Mouse (Mus musculus) stomach, postnatal 0 days (tissue): ENCODE results near the gene Mob4. TPM values are rescaled to one million over a fixed set of nuclear protein-coding genes. Genes with fewer than 3 reads are reported as not detected.

Experiments used
- ATAC-seq: fragments of 200-750 bp; cut with Nextera tagmentation; 2 replicates; pipeline ENCODE4 v1.8.0; 2017; ENCODE audit not compliant: low FRiP score, low TSS enrichment
- DNase-seq: peaks from one replicate; pipeline ENCODE4 v3.0.0-alpha.2; 2016; ENCODE audit warnings: low spot score
- H3K27ac ChIP-seq: fragments of 300-500 bp; sonication (generic); replicated peaks from 2 replicates; pipeline ENCODE4 v1.5.1; 2014; ENCODE audit warnings: mild to moderate bottlenecking, control low read depth
- H3K27me3 ChIP-seq: fragments of 300-500 bp; sonication (generic); 2 replicates; pipeline ENCODE4 v1.6.1; 2014; ENCODE audit warnings: low read length; ENCODE audit not compliant: control insufficient read depth, insufficient read depth
- H3K36me3 ChIP-seq: fragments of 300-500 bp; sonication (generic); 2 replicates; pipeline ENCODE4 v1.6.1; 2014; ENCODE audit warnings: low read length, mixed read lengths; ENCODE audit not compliant: control insufficient read depth, insufficient read depth
- H3K4me1 ChIP-seq: fragments of 300-500 bp; sonication (generic); replicated peaks from 2 replicates; pipeline ENCODE4 v1.6.1; 2014; ENCODE audit warnings: antibody characterized with exemption; ENCODE audit not compliant: control insufficient read depth, insufficient read depth
- H3K4me2 ChIP-seq: fragments of 300-500 bp; sonication (generic); replicated peaks from 2 replicates; pipeline ENCODE4 v1.6.1; 2014; ENCODE audit warnings: low read depth, mild to moderate bottlenecking, control low read depth, moderate library complexity
- H3K4me3 ChIP-seq: fragments of 300-500 bp; sonication (generic); 2 replicates; pipeline ENCODE4 v1.5.1; 2014; ENCODE audit warnings: low read depth, low read length, control low read depth
- H3K9ac ChIP-seq: fragments of 300-500 bp; sonication (generic); 2 replicates; pipeline ENCODE4 v1.6.1; 2014; ENCODE audit warnings: mild to moderate bottlenecking, low read length, control low read depth, mixed read lengths
- H3K9me3 ChIP-seq: fragments of 300-500 bp; sonication (generic); 2 replicates; pipeline ENCODE4 v1.6.1; 2016; ENCODE audit warnings: low read length; ENCODE audit not compliant: control insufficient read depth
- CTCF ChIP-seq: IDR thresholded peaks from 2 replicates; pipeline ENCODE4 v1.5.1; 2016; ENCODE audit warnings: antibody characterized with exemption, low read depth, mild to moderate bottlenecking, moderate library complexity
- EP300 ChIP-seq: optimal IDR thresholded peaks from 2 replicates; pipeline ENCODE3; 2016; ENCODE audit warnings: antibody characterized with exemption
- WGBS: fragments of 180-500 bp; shearing (Covaris S2); extraction: QIAGEN DNeasy Blood & Tissue Kit; methylation state at CpG from one replicate; pipeline ENCODE4 v1.1.7; 2014; 5-methylcytosine and 5-hydroxymethylcytosine counted together
- polyA plus RNA-seq: library from polyadenylated mRNA; unstranded; fragments of >200 nt; fragmentation: Nextera tagmentation; extraction: Ambion mirVana; gene quantifications from 2 replicates; pipeline ENCODE4 v1.2.1, GENCODE M21; 2015

The Mob4 gene
- polyA plus RNA-seq, 1 experiment from 2014 or later: 128 TPM

- DNase-seq (peak; percentile 100), ATAC-seq (peak; percentile 96)
- TF ChIP-seq CTCF: no peak; the same call in 1 of the 2 replicates
- no peak for TF ChIP-seq EP300
- Histone ChIP-seq H3K27ac (peak within 1 kb of the TSS; percentile 98), H3K9ac (peak within 1 kb of the TSS; percentile 89), H3K4me3 (peak within 1 kb of the TSS; percentile 92), H3K9me3 (no peaks in the 10 kb centered on the region), H3K4me1 (0 out of 2 replicates have a peak, but pooled peaks cover 4% of the 10 kb centered on the region), H3K36me3 (peaks cover 11% of the 10 kb centered on the region; the same call in 1 of the 2 replicates), H3K27me3 (no peaks in the 10 kb centered on the region), H3K4me2 (peak within 1 kb of the TSS; percentile 87)
- WGBS: under 1% methylated on average over 73 of the region's 76 CpGs
These were observed 43.0 kb upstream of the Mob4 start, which contains the start of the genes Hspe1 and Hspd1 for GRCm38 (mm10) chr1:55087932-55088610. Hspe1 (plus strand) TSS chr1:55088132. Hspd1 (minus strand) TSS chr1:55088243.

GRCm38 (mm10) chr1:55088611-55089497, 42.2 kb upstream of the Mob4 start:
- 0 out of 2 replicates have a peak, but pooled peaks cover 4% of the 10 kb centered on the region for H3K4me1 ChIP-seq
- peak overlapping the region; percentile 92 for H3K4me3 ChIP-seq
- peak overlapping the region; percentile 89 for H3K9ac ChIP-seq
- H3K9me3 ChIP-seq: no peaks in the 10 kb centered on the region
- H3K27me3 ChIP-seq: no peaks in the 10 kb centered on the region
- H3K27ac ChIP-seq: peak overlapping the region; percentile 98
- WGBS: 4% methylated on average over 16 of the region's 16 CpGs
- DNase-seq (no peak), ATAC-seq (no peak)
- H3K36me3 ChIP-seq: 0 out of 2 replicates have a peak, but pooled peaks cover 6% of the 10 kb centered on the region
- H3K4me2 ChIP-seq: peak overlapping the region; percentile 69
- TF ChIP-seq CTCF (no peak), EP300 (no peak)

- no peak for ATAC-seq
- TF ChIP-seq EP300 (no peak), CTCF (no peak)
- Histone ChIP-seq H3K4me2 (peak overlapping the region; percentile 69), H3K4me3 (peak overlapping the region; percentile 92; the same call in 1 of the 2 replicates), H3K27me3 (no peaks in the 10 kb centered on the region), H3K36me3 (0 out of 2 replicates have a peak, but pooled peaks cover 2% of the 10 kb centered on the region), H3K27ac (peak overlapping the region; percentile 1; the same call in 1 of the 2 replicates), H3K9ac (no peak overlapping the region), H3K9me3 (no peaks in the 10 kb centered on the region), H3K4me1 (0 out of 2 replicates have a peak, but pooled peaks cover 4% of the 10 kb centered on the region)
- WGBS: 77% methylated on average over 5 of the region's 5 CpGs
- no peak for DNase-seq
These were observed 41.5 kb upstream of the Mob4 start for GRCm38 (mm10) chr1:55089498-55090064.

GRCm38 (mm10) chr1:55092056-55092455, 39.0 kb upstream of the Mob4 start:
- Histone ChIP-seq H3K4me2 (no peak overlapping the region), H3K27ac (no peak overlapping the region), H3K4me3 (no peak overlapping the region), H3K4me1 (0 out of 2 replicates have a peak, but pooled peaks cover 2% of the 10 kb centered on the region), H3K9ac (no peak overlapping the region), H3K36me3 (no peaks in the 10 kb centered on the region), H3K27me3 (no peaks in the 10 kb centered on the region), H3K9me3 (no peaks in the 10 kb centered on the region)
- TF ChIP-seq EP300 (no peak), CTCF (no peak)
- WGBS: 91% methylated on average over 2 of the region's 2 CpGs
- DNase-seq (no peak), ATAC-seq (no peak)

DNA sequence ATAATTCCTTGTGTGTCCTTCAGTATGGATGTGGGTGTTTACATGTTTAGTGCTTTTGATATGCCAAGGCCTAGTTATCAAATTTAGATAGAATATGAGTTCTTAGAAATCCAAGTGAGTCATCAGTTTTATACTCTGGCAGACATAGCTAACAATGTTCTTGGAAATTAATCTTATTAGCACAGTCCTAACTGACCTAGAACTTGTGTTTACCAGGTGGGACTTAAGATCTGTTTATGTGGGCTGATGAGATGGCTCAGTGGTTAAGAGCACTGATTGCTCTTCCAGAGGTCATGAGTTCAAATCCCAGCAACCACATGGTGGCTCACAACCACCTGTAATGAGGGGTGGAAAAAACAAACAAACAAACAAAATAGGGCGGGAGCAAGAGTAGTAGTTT, 38.6 kb upstream of the Mob4 start:
- 0 out of 2 replicates have a peak, but pooled peaks cover 2% of the 10 kb centered on the region for H3K4me1 ChIP-seq
- DNase-seq: no peak
- no peak overlapping the region for H3K27ac ChIP-seq
- no peaks in the 10 kb centered on the region for H3K36me3 ChIP-seq
- H3K4me3 ChIP-seq: no peak overlapping the region
- ATAC-seq: no peak
- WGBS: 59% methylated on average over 1 of the region's 1 CpGs
- no peaks in the 10 kb centered on the region for H3K27me3 ChIP-seq
- H3K9ac ChIP-seq: no peak overlapping the region
- no peaks in the 10 kb centered on the region for H3K9me3 ChIP-seq
- no peak overlapping the region for H3K4me2 ChIP-seq
- no peak for TF ChIP-seq CTCF
- TF ChIP-seq EP300: no peak
